Mouse (Mus musculus) stomach, postnatal 0 days (tissue): ENCODE measurements at regions not wholly inside any gene's neighbourhood (a gene's known extent, or its start where the extent isn't known, plus 50 kb on each side); places are given as distances from the start of the nearest gene placed in this dataset.
A peak's percentile ranks its signal among the peaks of the same experiment; 100 is the strongest.

Experiments
- ATAC-seq: fragments of 200-750 bp; cut with Nextera tagmentation; 2 replicates; pipeline ENCODE4 v1.8.0; 2017; ENCODE audit not compliant: low FRiP score, low TSS enrichment
- DNase-seq: peaks from one replicate; pipeline ENCODE4 v3.0.0-alpha.2; 2016; ENCODE audit warnings: low spot score
- H3K27ac ChIP-seq: fragments of 300-500 bp; sonication (generic); replicated peaks from 2 replicates; pipeline ENCODE4 v1.5.1; 2014; ENCODE audit warnings: mild to moderate bottlenecking, control low read depth
- H3K27me3 ChIP-seq: fragments of 300-500 bp; sonication (generic); 2 replicates; pipeline ENCODE4 v1.6.1; 2014; ENCODE audit warnings: low read length; ENCODE audit not compliant: control insufficient read depth, insufficient read depth
- H3K36me3 ChIP-seq: fragments of 300-500 bp; sonication (generic); 2 replicates; pipeline ENCODE4 v1.6.1; 2014; ENCODE audit warnings: low read length, mixed read lengths; ENCODE audit not compliant: control insufficient read depth, insufficient read depth
- H3K4me1 ChIP-seq: fragments of 300-500 bp; sonication (generic); replicated peaks from 2 replicates; pipeline ENCODE4 v1.6.1; 2014; ENCODE audit warnings: antibody characterized with exemption; ENCODE audit not compliant: control insufficient read depth, insufficient read depth
- H3K4me2 ChIP-seq: fragments of 300-500 bp; sonication (generic); replicated peaks from 2 replicates; pipeline ENCODE4 v1.6.1; 2014; ENCODE audit warnings: low read depth, mild to moderate bottlenecking, control low read depth, moderate library complexity
- H3K4me3 ChIP-seq: fragments of 300-500 bp; sonication (generic); 2 replicates; pipeline ENCODE4 v1.5.1; 2014; ENCODE audit warnings: low read depth, low read length, control low read depth
- H3K9ac ChIP-seq: fragments of 300-500 bp; sonication (generic); 2 replicates; pipeline ENCODE4 v1.6.1; 2014; ENCODE audit warnings: mild to moderate bottlenecking, low read length, control low read depth, mixed read lengths
- H3K9me3 ChIP-seq: fragments of 300-500 bp; sonication (generic); 2 replicates; pipeline ENCODE4 v1.6.1; 2016; ENCODE audit warnings: low read length; ENCODE audit not compliant: control insufficient read depth
- CTCF ChIP-seq: IDR thresholded peaks from 2 replicates; pipeline ENCODE4 v1.5.1; 2016; ENCODE audit warnings: antibody characterized with exemption, low read depth, mild to moderate bottlenecking, moderate library complexity
- EP300 ChIP-seq: optimal IDR thresholded peaks from 2 replicates; pipeline ENCODE3; 2016; ENCODE audit warnings: antibody characterized with exemption
- WGBS: fragments of 180-500 bp; shearing (Covaris S2); extraction: QIAGEN DNeasy Blood & Tissue Kit; methylation state at CpG from one replicate; pipeline ENCODE4 v1.1.7; 2014; 5-methylcytosine and 5-hydroxymethylcytosine counted together

- ATAC-seq (peak; percentile 98), DNase-seq (peak; percentile 83)
- H3K4me3 ChIP-seq = no peak overlapping the region
- H3K4me2 ChIP-seq = 0 out of 2 replicates have a peak overlapping the region, but pooled peaks have one; percentile 21
- 36% methylated on average over 14 of the region's 14 CpGs for WGBS
- no peak overlapping the region for H3K9ac ChIP-seq
- no peaks in the 10 kb centered on the region for H3K4me1 ChIP-seq
- H3K27me3 ChIP-seq = no peaks in the 10 kb centered on the region
- no peaks in the 10 kb centered on the region for H3K9me3 ChIP-seq
- no peaks in the 10 kb centered on the region for H3K36me3 ChIP-seq
- TF ChIP-seq CTCF = no peak
- no peak for TF ChIP-seq EP300
- H3K27ac ChIP-seq = 0 out of 2 replicates have a peak overlapping the region, but pooled peaks have one; percentile 58
These were observed 227.4 kb downstream of the Pik3r1 start for GRCm38 (mm10) chr13:101540391-101541191.

DNA sequence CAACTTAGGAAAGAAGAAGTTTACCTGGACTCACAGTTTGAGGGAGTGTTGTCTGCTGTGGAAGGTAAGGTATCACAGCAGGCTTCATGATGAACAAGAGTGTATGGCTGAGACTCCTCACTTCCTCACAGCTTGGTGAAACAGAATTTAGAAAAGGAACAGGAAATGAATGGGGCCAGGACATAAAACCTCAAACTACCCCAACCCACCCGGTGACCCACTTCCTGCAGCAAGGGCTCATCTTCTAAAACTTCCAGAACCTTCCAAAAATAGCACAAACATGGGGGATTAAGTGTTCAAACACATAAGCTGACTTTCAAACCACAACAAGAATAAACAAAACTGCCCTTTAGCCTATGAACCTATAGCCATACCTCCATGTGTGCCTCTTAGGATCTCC, 229.9 kb downstream of the Pik3r1 start:
- DNase-seq = no peak
- ATAC-seq = no peak
- TF ChIP-seq EP300 (no peak), CTCF (no peak)
- Histone ChIP-seq H3K4me3 (no peak overlapping the region), H3K4me2 (no peak overlapping the region), H3K9ac (no peak overlapping the region), H3K9me3 (no peaks in the 10 kb centered on the region), H3K36me3 (no peaks in the 10 kb centered on the region), H3K27ac (no peak overlapping the region), H3K27me3 (no peaks in the 10 kb centered on the region), H3K4me1 (0 out of 2 replicates have a peak, but pooled peaks cover 2% of the 10 kb centered on the region)
- WGBS = 70% methylated on average over 1 of the region's 1 CpGs

DNA sequence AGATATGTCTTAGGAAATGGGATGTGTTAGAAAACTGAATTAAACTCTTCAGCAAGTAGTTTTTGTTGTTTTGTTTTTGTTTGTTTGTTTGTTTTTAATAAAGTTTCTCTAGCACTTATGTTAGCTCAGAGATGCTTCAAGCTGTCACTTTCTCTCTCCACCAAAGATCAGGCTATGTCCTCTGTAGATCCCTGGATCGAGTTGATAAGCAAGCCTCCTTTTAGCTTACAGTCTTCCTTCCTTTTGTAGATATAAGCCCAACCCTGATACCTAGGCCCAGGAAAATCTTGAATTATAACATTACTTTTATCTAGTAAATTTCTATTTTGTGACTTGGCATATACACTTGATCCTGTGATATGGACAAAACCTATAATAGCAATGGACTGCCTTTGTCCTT, 232.0 kb downstream of the Pik3r1 start:
- Histone ChIP-seq H3K27me3 (no peaks in the 10 kb centered on the region), H3K4me1 (0 out of 2 replicates have a peak, but pooled peaks cover 2% of the 10 kb centered on the region), H3K27ac (no peak overlapping the region), H3K9me3 (no peaks in the 10 kb centered on the region), H3K36me3 (no peaks in the 10 kb centered on the region), H3K4me3 (no peak overlapping the region), H3K4me2 (no peak overlapping the region), H3K9ac (no peak overlapping the region)
- no peak for TF ChIP-seq CTCF
- TF ChIP-seq EP300 = no peak
- DNase-seq (no peak), ATAC-seq (no peak)
- 79% methylated on average over 1 of the region's 1 CpGs for WGBS

- no peak for ATAC-seq
- H3K4me2 ChIP-seq = no peak overlapping the region
- H3K27me3 ChIP-seq = no peaks in the 10 kb centered on the region
- no peak overlapping the region for H3K4me3 ChIP-seq
- TF ChIP-seq EP300 = no peak
- TF ChIP-seq CTCF = no peak
- no peaks in the 10 kb centered on the region for H3K36me3 ChIP-seq
- H3K27ac ChIP-seq = no peak overlapping the region
- no peaks in the 10 kb centered on the region for H3K9me3 ChIP-seq
- WGBS = 84% methylated on average over 3 of the region's 3 CpGs
- 0 out of 2 replicates have a peak, but pooled peaks cover 2% of the 10 kb centered on the region for H3K4me1 ChIP-seq
- H3K9ac ChIP-seq = no peak overlapping the region
- no peak for DNase-seq
These were observed 232.6 kb downstream of the Pik3r1 start for GRCm38 (mm10) chr13:101535331-101535866.

- no peak overlapping the region for H3K27ac ChIP-seq
- H3K4me2 ChIP-seq = no peak overlapping the region
- H3K27me3 ChIP-seq = no peaks in the 10 kb centered on the region
- 0 out of 2 replicates have a peak, but pooled peaks cover 2% of the 10 kb centered on the region for H3K4me1 ChIP-seq
- no peak for ATAC-seq
- H3K9me3 ChIP-seq = no peaks in the 10 kb centered on the region
- TF ChIP-seq EP300 (no peak), CTCF (no peak)
- no peak overlapping the region for H3K9ac ChIP-seq
- H3K36me3 ChIP-seq = no peaks in the 10 kb centered on the region
- H3K4me3 ChIP-seq = no peak overlapping the region
- DNase-seq = no peak
- 68% methylated on average over 6 of the region's 6 CpGs for WGBS
These were observed 233.5 kb downstream of the Pik3r1 start for GRCm38 (mm10) chr13:101534490-101534889.

DNA sequence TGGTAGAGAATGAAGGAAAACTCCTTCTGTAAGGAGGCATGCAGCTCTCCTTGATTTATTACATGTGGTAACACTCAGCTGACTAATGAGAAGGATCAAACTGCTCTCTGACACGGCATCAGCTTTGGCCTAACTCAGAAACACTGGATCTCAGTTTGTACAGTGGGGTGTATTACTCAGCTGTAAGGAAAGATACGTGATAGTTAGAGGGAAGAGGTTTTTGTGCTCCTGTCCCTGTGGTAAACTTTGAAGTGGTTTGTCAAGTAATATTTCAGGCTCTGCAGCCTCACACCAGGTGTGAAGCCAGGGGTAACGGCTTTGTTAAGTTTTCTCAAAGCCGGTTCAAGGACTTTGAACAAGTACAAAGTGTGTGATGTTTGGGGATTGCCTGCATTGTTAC, 235.1 kb downstream of the Pik3r1 start:
- H3K4me2 ChIP-seq = no peak overlapping the region
- H3K4me1 ChIP-seq = 0 out of 2 replicates have a peak, but pooled peaks cover 2% of the 10 kb centered on the region
- H3K9ac ChIP-seq = no peak overlapping the region
- ATAC-seq (no peak), DNase-seq (no peak)
- no peaks in the 10 kb centered on the region for H3K27me3 ChIP-seq
- no peaks in the 10 kb centered on the region for H3K36me3 ChIP-seq
- no peak overlapping the region for H3K4me3 ChIP-seq
- no peaks in the 10 kb centered on the region for H3K9me3 ChIP-seq
- 43% methylated on average over 4 of the region's 4 CpGs for WGBS
- TF ChIP-seq CTCF (no peak), EP300 (no peak)
- no peak overlapping the region for H3K27ac ChIP-seq
